Mouse (Mus musculus) embryonic fibroblast, embryonic 13.5 days (primary cell): Measurements from ENCODE around the gene Fcrla.

Experiments
- CTCF ChIP-seq: IDR thresholded peaks from 2 replicates; pipeline ENCODE4 v1.5.1; 2011; ENCODE audit warnings: mild to moderate bottlenecking, control low read depth, low read length, moderate library complexity, borderline replicate concordance; ENCODE audit not compliant: insufficient read depth
- POLR2A ChIP-seq: IDR thresholded peaks from 2 replicates; pipeline ENCODE4 v1.6.1; 2011; ENCODE audit warnings: low read depth, mild to moderate bottlenecking, control low read depth, low read length, moderate library complexity

GRCm38 (mm10) chr1:170974171-170974570 is 46.8 kb upstream of the Fcrla start:
- TF ChIP-seq CTCF (no peak), POLR2A (no peak)
